In genomic region chr9:20721582-20721981, GRCm38 (mm10) we compare ENCODE assay signal across 15 mouse cellular contexts. TPM values are rescaled to one million over a fixed set of nuclear protein-coding genes. Genes with fewer than 3 reads are reported as not detected.
A peak's percentile ranks its signal among the peaks of the same experiment; 100 is the strongest.
DNase-seq lines count a peak whose midpoint lies in the region; ATAC-seq and TF ChIP-seq lines count a peak whose summit lies in the region.
"Had no signal": no experiment of that assay in that cellular context is flagged by ENCODE, and none has a peak within 500 bp of the region (broad histone marks: within the 10 kb centered on the region; RNA-seq: fewer than 3 reads in every experiment).

No protein-coding gene starts in this region.

- no peak overlapping the region for H3K4me3 ChIP-seq in kidney, adult 2 months (ENCODE audit: insufficient read depth, low read depth, low read length)
- no peak overlapping the region for H3K4me3 ChIP-seq in hindbrain, embryonic 14.5 days (replicated peaks; ENCODE audit: low read length)
- H3K4me3 ChIP-seq: limb, embryonic 15.5 days; midbrain, embryonic 15.5 days had no signal

- no peak for TF ChIP-seq CTCF in kidney, adult 2 months (conservative IDR thresholded peaks at IDR 0.05; ENCODE audit: insufficient read depth, insufficient read length, low read depth, low read length)

- peak; percentile 39 for DNase-seq in kidney, adult 2 months
- no peak for DNase-seq in kidney, adult 11 months
- DNase-seq in adrenal gland, postnatal 10 days = peak; percentile 74
- no peak for DNase-seq in hindbrain, embryonic 14.5 days (ENCODE audit: low spot score)
- DNase-seq in neural tube, embryonic 10.5 days (ENCODE audit: extremely low spot score, low spot score) = peak; percentile 32
- no peak for DNase-seq in B cell, adult 2 months
- DNase-seq in spleen, postnatal 14 days (ENCODE audit: low spot score in 2 of 2) = no peak
- no peak for DNase-seq in spleen, postnatal 10 days (ENCODE audit: low spot score in 2 of 2)
- DNase-seq: cerebellum, adult 2 months; heart, adult 18-20 months; lung, postnatal 10 days; right cerebral cortex, postnatal 14 days had no signal

- no peak overlapping the region for H3K4me2 ChIP-seq in hindbrain, embryonic 14.5 days (replicated peaks)
- H3K4me2 ChIP-seq: limb, embryonic 15.5 days; midbrain, embryonic 15.5 days had no signal

- H3K27me3 ChIP-seq in kidney, adult 2 months (replicated peaks; ENCODE audit: control insufficient read depth, insufficient read depth, low read length) = peaks cover 3% of the 10 kb centered on the region; the same call in 1 of the 2 replicates
- no peaks in the 10 kb centered on the region for H3K27me3 ChIP-seq in hindbrain, embryonic 14.5 days (ENCODE audit: control insufficient read depth, insufficient read depth, low read length)
- H3K27me3 ChIP-seq: midbrain, embryonic 15.5 days had no signal

- H3K4me1 ChIP-seq in kidney, adult 2 months (ENCODE audit: control insufficient read depth, insufficient read depth, low read length) = no peaks in the 10 kb centered on the region
- H3K4me1 ChIP-seq in hindbrain, embryonic 14.5 days (replicated peaks; ENCODE audit: control insufficient read depth, insufficient read depth, low read length) = peaks cover 26% of the 10 kb centered on the region

- WGBS in kidney, adult 2 months = 22% methylated on average over 2 of the region's 2 CpGs
- 35% methylated on average over 2 of the region's 2 CpGs for WGBS in hindbrain, embryonic 14.5 days

- no peak for TF ChIP-seq POLR2A in kidney, adult 2 months (IDR thresholded peaks at IDR 0.05; ENCODE audit: low read depth, low read length)

- H3K36me3 ChIP-seq in kidney, adult 2 months (ENCODE audit: control insufficient read depth, insufficient read depth, low read length) = no peaks in the 10 kb centered on the region
- H3K36me3 ChIP-seq in hindbrain, embryonic 14.5 days (replicated peaks; ENCODE audit: control insufficient read depth, insufficient read depth) = no peaks in the 10 kb centered on the region
- H3K36me3 ChIP-seq: limb, embryonic 15.5 days; midbrain, embryonic 15.5 days had no signal

- peak; percentile 56; the same call in 1 of the 2 replicates for ATAC-seq in hindbrain, embryonic 14.5 days (ENCODE audit: low FRiP score)
- ATAC-seq: midbrain, embryonic 15.5 days; Patski had no signal

- H3K9ac ChIP-seq in hindbrain, embryonic 14.5 days = no peak overlapping the region
- H3K9ac ChIP-seq: limb, embryonic 15.5 days; midbrain, embryonic 15.5 days had no signal

- no peak overlapping the region for H3K27ac ChIP-seq in kidney, adult 2 months (ENCODE audit: insufficient read depth, low read depth, low read length)
- no peak overlapping the region for H3K27ac ChIP-seq in hindbrain, embryonic 14.5 days
- H3K27ac ChIP-seq: limb, embryonic 15.5 days; midbrain, embryonic 15.5 days had no signal

- no peaks in the 10 kb centered on the region for H3K9me3 ChIP-seq in hindbrain, embryonic 14.5 days (ENCODE audit: control insufficient read depth, low read length)
- H3K9me3 ChIP-seq: limb, embryonic 15.5 days; midbrain, embryonic 15.5 days had no signal

RNA-seq across cellular contexts. Expression of gene Olfm2, which starts 24.6 kb away (rescaled TPM):
- polyA plus RNA-seq in kidney, adult 2 months (2012; rRNA removed) = 2.0 and 2.3 TPM in 2 replicates
- total RNA-seq in adrenal gland, postnatal 10 days (2021) = 1 to 10 TPM; 3.3 to 6.4 TPM
- 185 and 207 TPM in 2 replicates for polyA plus RNA-seq in hindbrain, embryonic 14.5 days (2014; fragmentation: Nextera tagmentation; extraction: Ambion mirVana)

Comparison
In these comparisons a context has a peak if more than half of its experiments do, and no peak if none do; other contexts are left out.
1. DNase-seq: peak in kidney, adult 2 months (single experiment), adrenal gland, postnatal 10 days (single experiment) and neural tube, embryonic 10.5 days (single experiment); none in kidney, adult 11 months (single experiment), hindbrain, embryonic 14.5 days (single experiment), B cell, adult 2 months (0 of 2), spleen, postnatal 14 days (0 of 2) and spleen, postnatal 10 days (0 of 2).
2. RNA of gene Olfm2, which starts 24.6 kb away (polyA plus RNA-seq): 185 to 207 TPM in hindbrain, embryonic 14.5 days; 2.0 to 2.3 TPM in kidney, adult 2 months; every median in the first group is over 10 times any median in the second.